Mouse (Mus musculus): ENCODE measurements around the gene Ifih1. TPM values are rescaled to one million over a fixed set of nuclear protein-coding genes. Genes with fewer than 3 reads are reported as not detected.

Ifih1 gene
- polyA plus RNA-seq, 1 experiment, result 5.0 TPM

DNA sequence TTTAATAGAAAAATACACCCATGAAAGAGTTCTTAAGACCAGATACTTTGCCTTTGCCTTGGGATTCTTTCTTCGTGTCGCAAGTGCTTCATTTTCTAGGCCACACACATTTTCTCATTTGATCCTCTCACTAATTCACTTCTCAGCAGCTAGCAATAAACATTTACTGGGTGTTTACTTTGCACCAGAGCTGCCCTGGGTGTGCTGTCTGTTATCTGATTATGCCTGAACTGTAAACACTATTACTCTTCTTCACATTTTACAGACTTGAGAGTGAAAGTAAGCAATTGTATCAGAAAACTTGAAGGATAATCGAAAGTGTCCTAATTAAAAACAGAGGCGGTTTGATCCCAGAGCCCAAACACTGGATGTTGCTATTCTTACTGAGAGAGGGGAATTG lies 56.7 kb downstream of the Ifih1 start:
- no peaks in the 10 kb centered on the region for H3K36me3 ChIP-seq (ENCODE audit: control insufficient read depth, insufficient read depth, low read length)
- 77% methylated on average over 4 of the region's 4 CpGs for WGBS
- no peak overlapping the region for H3K27ac ChIP-seq (ENCODE audit: insufficient read depth, low read depth, low read length)
- H3K4me3 ChIP-seq (ENCODE audit: insufficient read depth, low read depth, low read length), result no peak overlapping the region
- H3K27me3 ChIP-seq (replicated peaks; ENCODE audit: control insufficient read depth, insufficient read depth, low read length), result no peaks in the 10 kb centered on the region
- no peak for DNase-seq
- TF ChIP-seq CTCF (conservative IDR thresholded peaks at IDR 0.05; ENCODE audit: insufficient read depth, insufficient read length, low read depth, low read length) (no peak), POLR2A (IDR thresholded peaks at IDR 0.05; ENCODE audit: low read depth, low read length) (no peak)
- H3K4me1 ChIP-seq (ENCODE audit: control insufficient read depth, insufficient read depth, low read length), result no peaks in the 10 kb centered on the region

DNA sequence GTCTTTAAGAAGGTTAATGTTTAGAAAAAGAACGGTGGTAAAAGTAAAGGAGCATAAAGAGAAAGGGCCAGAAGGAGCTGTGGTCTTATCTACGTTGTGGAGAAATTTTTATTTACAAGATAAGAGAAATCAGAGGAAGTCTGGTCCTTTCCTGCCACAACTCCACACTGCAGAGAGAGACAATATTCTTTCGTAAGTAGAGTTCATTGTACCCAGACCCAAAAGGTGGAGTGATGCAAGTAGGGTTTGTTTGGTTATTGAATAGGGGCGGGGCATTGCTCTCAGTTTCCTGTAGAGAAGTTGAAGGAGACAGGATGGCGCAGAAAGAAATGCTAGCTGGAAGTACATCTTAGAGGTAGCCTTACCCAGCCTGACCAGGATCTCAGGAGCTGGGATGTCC lies 60.3 kb downstream of the Ifih1 start:
- Histone ChIP-seq H3K27ac (ENCODE audit: insufficient read depth, low read depth, low read length) (no peak overlapping the region), H3K27me3 (replicated peaks; ENCODE audit: control insufficient read depth, insufficient read depth, low read length) (no peaks in the 10 kb centered on the region), H3K4me3 (ENCODE audit: insufficient read depth, low read depth, low read length) (no peak overlapping the region), H3K4me1 (ENCODE audit: control insufficient read depth, insufficient read depth, low read length) (no peaks in the 10 kb centered on the region), H3K36me3 (ENCODE audit: control insufficient read depth, insufficient read depth, low read length) (no peaks in the 10 kb centered on the region)
- TF ChIP-seq CTCF (conservative IDR thresholded peaks at IDR 0.05; ENCODE audit: insufficient read depth, insufficient read length, low read depth, low read length) (no peak), POLR2A (IDR thresholded peaks at IDR 0.05; ENCODE audit: low read depth, low read length) (no peak)
- 81% methylated on average over 5 of the region's 5 CpGs for WGBS
- DNase-seq, result no peak

DNA sequence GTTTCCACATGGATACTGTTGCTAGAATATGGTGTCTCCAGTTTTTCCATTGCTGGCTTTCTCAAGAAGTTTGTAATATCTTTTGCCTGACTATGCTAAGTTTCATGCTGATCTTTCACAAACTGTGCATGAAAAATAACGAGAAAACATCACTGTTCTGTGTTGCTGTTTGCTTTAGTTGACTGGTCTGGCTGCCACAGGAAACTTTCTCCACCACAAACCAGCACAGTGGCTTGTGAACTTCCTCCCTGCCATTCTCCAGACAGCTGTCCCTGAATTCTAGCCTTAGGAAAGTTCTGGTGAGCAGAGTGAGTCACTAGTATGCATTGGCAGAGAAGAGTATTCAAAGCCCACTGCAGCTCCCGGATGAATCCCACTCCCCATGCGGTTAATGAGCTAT lies 71.1 kb downstream of the Ifih1 start:
- H3K4me3 ChIP-seq (ENCODE audit: insufficient read depth, low read depth, low read length), result no peak overlapping the region
- H3K36me3 ChIP-seq (ENCODE audit: control insufficient read depth, insufficient read depth, low read length), result no peaks in the 10 kb centered on the region
- H3K27me3 ChIP-seq (replicated peaks; ENCODE audit: control insufficient read depth, insufficient read depth, low read length), result no peaks in the 10 kb centered on the region
- DNase-seq, result no peak
- TF ChIP-seq POLR2A (IDR thresholded peaks at IDR 0.05; ENCODE audit: low read depth, low read length) (no peak), CTCF (conservative IDR thresholded peaks at IDR 0.05; ENCODE audit: insufficient read depth, insufficient read length, low read depth, low read length) (no peak)
- H3K27ac ChIP-seq (ENCODE audit: insufficient read depth, low read depth, low read length), result no peak overlapping the region
- no peaks in the 10 kb centered on the region for H3K4me1 ChIP-seq (ENCODE audit: control insufficient read depth, insufficient read depth, low read length)
- 60% methylated on average over 3 of the region's 3 CpGs for WGBS

DNA sequence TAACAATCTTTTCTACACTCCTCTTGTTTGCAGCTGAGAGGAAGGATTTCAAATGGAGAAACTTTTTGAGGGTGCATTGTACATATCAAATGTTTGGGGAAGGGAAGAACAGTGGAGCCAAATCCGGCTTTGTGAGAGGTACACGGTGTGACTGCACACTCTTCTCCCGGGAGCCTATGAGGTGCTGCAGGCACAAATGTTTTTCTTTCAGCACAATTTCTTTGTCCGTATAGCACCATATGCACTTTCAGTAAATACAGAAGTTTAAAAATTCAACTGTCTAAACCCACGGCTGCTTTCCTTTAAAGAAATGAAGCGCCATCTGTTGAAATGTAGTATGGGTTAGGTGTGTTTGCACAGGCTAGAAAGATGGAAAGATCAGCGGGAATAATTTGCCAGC lies 71.8 kb downstream of the Ifih1 start:
- Histone ChIP-seq H3K4me1 (ENCODE audit: control insufficient read depth, insufficient read depth, low read length) (no peaks in the 10 kb centered on the region), H3K4me3 (ENCODE audit: insufficient read depth, low read depth, low read length) (no peak overlapping the region), H3K27ac (ENCODE audit: insufficient read depth, low read depth, low read length) (no peak overlapping the region), H3K36me3 (ENCODE audit: control insufficient read depth, insufficient read depth, low read length) (no peaks in the 10 kb centered on the region), H3K27me3 (replicated peaks; ENCODE audit: control insufficient read depth, insufficient read depth, low read length) (no peaks in the 10 kb centered on the region)
- DNase-seq, result no peak
- 73% methylated on average over 7 of the region's 7 CpGs for WGBS
- TF ChIP-seq CTCF (conservative IDR thresholded peaks at IDR 0.05; ENCODE audit: insufficient read depth, insufficient read length, low read depth, low read length) (no peak), POLR2A (IDR thresholded peaks at IDR 0.05; ENCODE audit: low read depth, low read length) (no peak)

DNA sequence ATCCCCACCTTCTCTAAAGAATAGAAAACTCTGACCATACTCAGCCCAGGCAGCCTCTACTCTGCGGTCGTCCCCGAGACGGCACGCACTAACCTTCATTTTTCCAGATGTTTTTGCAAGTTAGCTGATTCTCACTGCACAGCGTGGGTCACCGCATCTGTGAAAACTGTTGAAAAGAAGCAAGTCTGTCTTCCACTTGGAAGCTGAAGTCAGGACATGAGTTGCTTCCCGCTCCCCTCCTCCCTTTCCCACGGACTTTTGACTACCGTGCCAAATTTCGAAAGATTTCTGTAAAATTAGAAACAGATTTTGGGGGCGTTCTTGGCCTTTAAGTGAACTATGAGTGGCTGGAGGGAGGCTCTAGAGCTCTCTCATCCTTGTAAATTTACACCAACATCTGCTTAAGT lies 72.3 kb downstream of the Ifih1 start, which contains the start of gene Fap:
Fap (minus strand) TSS at position 323 of the 407 bp plus-strand sequence.
- no peaks in the 10 kb centered on the region for H3K27me3 ChIP-seq (replicated peaks; ENCODE audit: control insufficient read depth, insufficient read depth, low read length)
- no peak within 1 kb of the TSS for H3K27ac ChIP-seq (ENCODE audit: insufficient read depth, low read depth, low read length)
- 41% methylated on average over 12 of the region's 12 CpGs for WGBS
- no peak for TF ChIP-seq POLR2A (IDR thresholded peaks at IDR 0.05; ENCODE audit: low read depth, low read length)
- TF ChIP-seq CTCF (conservative IDR thresholded peaks at IDR 0.05; ENCODE audit: insufficient read depth, insufficient read length, low read depth, low read length), result no peak
- H3K36me3 ChIP-seq (ENCODE audit: control insufficient read depth, insufficient read depth, low read length), result no peaks in the 10 kb centered on the region
- no peak for DNase-seq
- no peaks in the 10 kb centered on the region for H3K4me1 ChIP-seq (ENCODE audit: control insufficient read depth, insufficient read depth, low read length)
- H3K4me3 ChIP-seq (ENCODE audit: insufficient read depth, low read depth, low read length), result no peak within 1 kb of the TSS

GRCm38 (mm10) chr2:62573099-62573752 lies 72.8 kb downstream of the Ifih1 start:
- Histone ChIP-seq H3K27ac (ENCODE audit: insufficient read depth, low read depth, low read length) (no peak overlapping the region), H3K4me1 (ENCODE audit: control insufficient read depth, insufficient read depth, low read length) (no peaks in the 10 kb centered on the region), H3K27me3 (replicated peaks; ENCODE audit: control insufficient read depth, insufficient read depth, low read length) (no peaks in the 10 kb centered on the region), H3K36me3 (ENCODE audit: control insufficient read depth, insufficient read depth, low read length) (no peaks in the 10 kb centered on the region), H3K4me3 (ENCODE audit: insufficient read depth, low read depth, low read length) (no peak overlapping the region)
- TF ChIP-seq CTCF (conservative IDR thresholded peaks at IDR 0.05; ENCODE audit: insufficient read depth, insufficient read length, low read depth, low read length) (no peak), POLR2A (IDR thresholded peaks at IDR 0.05; ENCODE audit: low read depth, low read length) (no peak)
- DNase-seq, result no peak
- WGBS, result 80% methylated on average over 10 of the region's 10 CpGs

DNA sequence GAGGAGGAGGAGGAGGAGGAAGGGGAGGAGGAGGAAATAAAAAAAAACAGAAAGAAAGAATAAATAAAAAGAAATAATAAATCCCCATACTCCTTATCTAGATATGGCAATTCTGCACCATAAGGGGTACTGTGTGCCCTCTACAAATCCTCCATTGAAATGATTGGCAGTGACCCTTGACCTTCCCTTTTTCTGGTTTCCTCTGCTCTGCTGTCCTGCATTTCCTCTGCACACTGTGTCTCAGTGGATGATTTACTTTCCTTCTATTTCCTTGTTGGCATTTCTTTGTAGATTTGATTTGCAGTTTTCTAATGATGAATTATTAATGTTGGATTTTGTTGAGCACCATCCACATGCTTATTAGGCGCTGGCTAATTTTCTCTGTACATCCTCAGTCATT lies 81.4 kb downstream of the Ifih1 start:
- Histone ChIP-seq H3K4me1 (ENCODE audit: control insufficient read depth, insufficient read depth, low read length) (no peaks in the 10 kb centered on the region), H3K36me3 (ENCODE audit: control insufficient read depth, insufficient read depth, low read length) (no peaks in the 10 kb centered on the region), H3K4me3 (ENCODE audit: insufficient read depth, low read depth, low read length) (no peak overlapping the region), H3K27me3 (replicated peaks; ENCODE audit: control insufficient read depth, insufficient read depth, low read length) (no peaks in the 10 kb centered on the region), H3K27ac (ENCODE audit: insufficient read depth, low read depth, low read length) (no peak overlapping the region)
- TF ChIP-seq POLR2A (IDR thresholded peaks at IDR 0.05; ENCODE audit: low read depth, low read length), result no peak
- no peak for TF ChIP-seq CTCF (conservative IDR thresholded peaks at IDR 0.05; ENCODE audit: insufficient read depth, insufficient read length, low read depth, low read length)
- 79% methylated on average over 1 of the region's 1 CpGs for WGBS
- DNase-seq, result no peak

All from kidney, adult 2 months (tissue).